Mouse (Mus musculus): ENCODE data around the gene Kif17.

Gene Kif17

GRCm38 (mm10) chr4:138250088-138250960 is at the start of gene Kif17, which contains the start of gene Sh2d5:
Gene Kif17, plus strand, starts transcription at chr4:138250435.
Gene Sh2d5, plus strand, starts transcription at chr4:138250403.
- DNase-seq (ENCODE audit: low read depth, low spot score), result peak; percentile 83

DNA sequence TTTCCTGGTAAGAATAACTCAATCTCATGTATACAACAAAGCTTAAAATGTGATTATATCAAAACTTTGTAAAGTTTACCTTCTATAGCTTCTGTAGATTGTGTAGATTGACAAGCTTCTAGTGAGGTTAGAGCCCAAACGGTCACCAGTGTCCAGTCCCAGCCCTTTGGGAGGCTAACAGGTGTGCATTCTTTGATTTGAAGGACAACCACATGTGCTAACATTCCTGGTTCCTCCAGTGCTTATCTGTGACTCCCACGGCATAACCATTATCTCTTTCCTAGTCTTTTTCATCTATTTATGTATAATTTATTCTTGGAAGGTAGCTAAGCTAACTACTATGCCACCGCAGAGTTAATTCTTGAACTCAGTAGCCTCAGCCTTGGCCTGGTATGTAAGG is 49.5 kb upstream of the Kif17 start:
- no peak for DNase-seq (ENCODE audit: low read depth, low spot score)

GRCm38 (mm10) chr4:138201696-138202095 is 48.5 kb upstream of the Kif17 start:
- no peak for DNase-seq (ENCODE audit: low read depth, low spot score)

DNA sequence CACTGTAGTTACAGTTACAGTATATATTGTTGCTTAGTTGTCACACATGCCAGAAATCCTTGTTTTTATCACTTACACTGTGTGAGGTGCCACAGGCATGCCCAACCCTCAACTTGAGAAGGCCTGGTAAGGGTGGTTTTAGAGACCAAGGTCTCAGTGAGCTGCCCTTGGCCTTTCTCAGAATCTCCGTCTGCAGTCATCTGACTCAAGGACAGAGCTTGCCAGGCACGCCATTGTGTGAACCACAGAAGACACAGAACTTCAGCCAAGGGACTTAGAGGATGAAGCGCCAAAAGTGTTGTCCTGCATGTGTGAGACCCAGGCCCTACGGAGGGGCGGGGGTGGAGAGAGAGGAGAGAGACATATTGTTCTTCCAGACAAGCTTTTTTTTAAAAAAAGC is 40.1 kb upstream of the Kif17 start:
- DNase-seq (ENCODE audit: low read depth, low spot score), result no peak

- no peak for DNase-seq (ENCODE audit: low read depth, low spot score)
Measured at GRCm38 (mm10) chr4:138213861-138214260, 36.4 kb upstream of the Kif17 start.

GRCm38 (mm10) chr4:138215671-138216199 is 34.5 kb upstream of the Kif17 start:
- DNase-seq (ENCODE audit: low read depth, low spot score), result no peak

GRCm38 (mm10) chr4:138216200-138216890 is 33.9 kb upstream of the Kif17 start, which contains the start of gene Hp1bp3:
Gene Hp1bp3, plus strand, starts transcription at chr4:138216296.
- peak; percentile 73 for DNase-seq (ENCODE audit: low read depth, low spot score)

- peak; percentile 97 for DNase-seq (ENCODE audit: low read depth, low spot score)
Measured at GRCm38 (mm10) chr4:138216891-138217392, 33.3 kb upstream of the Kif17 start.

- DNase-seq (ENCODE audit: low read depth, low spot score), result no peak
Measured at GRCm38 (mm10) chr4:138217441-138217840, 32.8 kb upstream of the Kif17 start.

DNA sequence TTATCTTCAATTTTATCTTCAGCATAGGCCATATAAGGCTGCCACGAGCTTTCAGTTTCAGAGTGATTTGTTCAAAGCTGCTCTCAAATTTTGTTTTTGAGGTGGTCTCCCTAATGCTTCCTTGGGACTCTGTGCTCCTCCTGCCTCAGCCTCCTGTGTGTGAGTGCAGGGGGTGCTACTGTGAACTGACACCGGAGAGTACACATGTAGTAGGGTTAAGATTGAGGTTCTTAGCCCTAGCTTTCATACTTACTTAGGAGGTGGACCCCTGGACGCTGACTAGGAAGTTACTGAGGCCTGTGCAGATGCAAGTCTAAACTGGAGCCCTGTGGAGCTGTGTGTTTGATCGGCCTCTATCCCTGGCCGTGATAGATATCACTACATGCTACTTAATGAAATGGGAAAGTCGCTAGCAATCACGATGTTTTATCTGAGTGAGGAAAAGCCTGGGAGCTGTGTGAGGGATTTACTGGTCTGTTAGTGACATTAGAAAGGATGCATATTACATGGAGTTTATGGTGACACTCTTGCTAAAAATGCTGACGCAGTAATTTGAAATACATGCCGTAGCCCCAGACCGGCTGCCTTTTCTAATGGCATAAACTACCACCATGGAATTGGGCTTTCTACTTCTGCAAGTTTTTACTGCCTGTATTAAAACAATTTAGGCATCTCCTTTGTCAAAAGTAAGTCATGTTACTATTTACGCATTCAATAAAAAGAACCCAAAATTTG is 32.1 kb upstream of the Kif17 start:
- DNase-seq (ENCODE audit: low read depth, low spot score), result no peak

GRCm38 (mm10) chr4:138219331-138219730 is 30.9 kb upstream of the Kif17 start:
- DNase-seq (ENCODE audit: low read depth, low spot score), result no peak

DNA sequence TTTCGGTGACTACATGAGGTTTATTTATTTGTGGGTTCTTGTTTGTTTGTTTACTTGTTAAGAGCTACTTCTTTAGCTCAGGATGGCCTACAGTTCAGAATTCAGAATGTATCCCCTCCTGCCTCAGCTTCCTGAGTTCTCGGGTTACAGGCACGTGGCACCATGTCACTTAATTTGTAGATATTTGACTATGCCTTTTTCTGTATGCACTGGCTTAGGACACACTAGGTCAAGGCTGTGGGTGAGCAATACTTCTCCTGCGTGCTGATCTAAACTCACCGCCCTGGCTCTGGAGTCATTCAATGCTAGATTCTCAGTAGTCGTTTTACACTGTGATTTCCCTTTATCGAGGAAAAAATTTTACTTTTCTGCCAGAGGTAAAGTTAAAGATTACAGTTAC is 29.5 kb upstream of the Kif17 start:
- DNase-seq (ENCODE audit: low read depth, low spot score), result no peak

- DNase-seq (ENCODE audit: low read depth, low spot score), result no peak
Measured at GRCm38 (mm10) chr4:138221406-138221805, 28.8 kb upstream of the Kif17 start.

DNA sequence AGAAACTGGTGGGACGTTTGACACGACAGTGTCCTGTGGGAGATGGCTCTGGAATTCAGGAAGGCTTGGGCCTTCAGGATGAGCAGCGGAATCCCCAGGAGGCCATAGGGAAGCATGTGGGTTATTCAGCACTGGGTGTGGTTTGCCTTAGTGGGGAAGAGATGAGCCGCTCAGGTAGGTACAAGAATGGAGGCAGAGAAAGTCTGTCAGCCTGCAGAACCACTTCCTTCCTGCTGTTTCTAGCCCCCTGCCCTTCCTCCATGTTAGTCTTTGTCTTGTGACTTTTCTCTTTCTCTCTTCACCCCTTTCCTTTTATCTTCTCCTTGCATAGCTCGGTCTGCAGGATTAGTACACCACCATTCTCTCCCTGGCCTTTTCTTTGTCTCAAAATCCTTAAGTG is 27.8 kb upstream of the Kif17 start:
- DNase-seq (ENCODE audit: low read depth, low spot score), result no peak

DNA sequence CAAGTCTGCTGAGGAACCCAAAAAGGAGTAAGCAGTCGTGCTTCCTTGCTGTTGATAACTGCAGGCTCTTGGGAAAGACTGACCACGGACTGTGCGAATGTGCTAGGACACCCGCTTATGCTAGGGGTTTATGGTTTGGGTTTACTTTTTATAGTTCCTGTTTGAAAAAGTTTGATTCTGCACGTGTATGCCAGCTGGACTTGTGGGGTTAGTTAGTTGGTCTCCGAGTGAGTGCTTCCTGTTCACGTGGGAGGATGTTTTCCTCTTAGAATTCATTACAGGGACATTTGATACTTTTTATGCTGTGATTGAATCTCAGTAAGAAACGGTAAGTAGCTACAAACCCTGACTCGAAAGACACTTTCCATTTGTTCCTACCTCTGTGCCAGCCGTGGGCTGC is 26.6 kb upstream of the Kif17 start:
- DNase-seq (ENCODE audit: low read depth, low spot score), result no peak

- DNase-seq (ENCODE audit: low read depth, low spot score), result no peak
Measured at GRCm38 (mm10) chr4:138246756-138247665, 3.2 kb upstream of the Kif17 start.

DNA sequence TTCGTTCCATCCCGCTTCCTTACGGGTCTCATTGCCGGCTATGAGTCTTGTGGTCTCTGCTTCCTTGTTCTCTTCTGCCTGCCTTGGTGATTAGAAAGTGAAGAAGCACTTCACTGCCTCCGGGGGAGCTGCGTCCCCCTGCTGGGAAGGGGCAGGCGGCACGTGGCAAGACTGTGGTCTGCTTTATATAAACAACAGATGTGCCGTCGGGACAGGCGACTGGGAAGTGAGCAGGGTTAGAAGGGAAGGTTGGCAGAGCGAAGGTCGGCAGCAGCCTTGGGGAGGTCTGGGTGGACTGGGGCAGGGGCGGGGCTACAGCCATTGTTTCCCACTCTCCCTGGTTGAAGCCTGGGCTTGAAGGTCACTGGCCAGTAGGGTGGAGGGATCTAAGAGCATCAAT is 1.6 kb downstream of the Kif17 start:
- DNase-seq (ENCODE audit: low read depth, low spot score), result peak; percentile 73

DNA sequence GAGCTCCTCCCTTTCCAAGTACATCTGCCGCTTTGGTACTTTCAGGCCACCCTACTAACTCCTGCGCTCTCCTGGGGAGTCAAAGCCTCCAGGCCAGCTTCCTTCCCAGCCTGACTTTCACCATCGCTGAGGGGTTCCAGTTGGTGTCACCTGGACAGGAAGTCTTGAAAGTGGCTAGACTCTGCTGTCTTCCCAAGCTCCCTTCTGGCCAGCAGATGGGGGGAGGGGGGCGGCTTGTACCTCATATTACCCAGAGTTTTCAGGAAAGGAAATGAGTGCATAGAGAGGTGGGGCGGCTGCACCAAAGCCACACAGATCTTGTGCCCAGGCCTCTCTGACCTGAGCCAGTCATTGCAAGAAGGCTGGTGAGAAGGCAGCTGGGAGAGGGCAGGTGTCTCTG is 2.0 kb downstream of the Kif17 start:
- no peak for DNase-seq (ENCODE audit: low read depth, low spot score)

- no peak for DNase-seq (ENCODE audit: low read depth, low spot score)
Measured at GRCm38 (mm10) chr4:138257116-138257687, 7.0 kb downstream of the Kif17 start.

GRCm38 (mm10) chr4:138258663-138259062 is 8.4 kb downstream of the Kif17 start:
- no peak for DNase-seq (ENCODE audit: low read depth, low spot score)
